Mouse (Mus musculus) G1E (cell line): ENCODE measurements around the gene Scrn1. TPM values are rescaled to one million over a fixed set of nuclear protein-coding genes. Genes with fewer than 3 reads are reported as not detected.

Source experiments
- ATAC-seq: 2 replicates; pipeline ENCODE4 v1.8.0; 2016; ENCODE audit warnings: mild to moderate bottlenecking; ENCODE audit not compliant: insufficient number of reproducible peaks, poor library complexity, low FRiP score, severe bottlenecking; ENCODE audit errors: extremely low read depth
- DNase-seq: peaks from one replicate; pipeline ENCODE4 v3.0.0; 2012; ENCODE audit warnings: low spot score
- H3K27me3 ChIP-seq: 2 replicates; pipeline ENCODE4 v1.6.1; 2012; ENCODE audit warnings: mild to moderate bottlenecking, low read length, inconsistent platforms; ENCODE audit not compliant: insufficient read depth
- H3K36me3 ChIP-seq: replicated peaks from 2 replicates; pipeline ENCODE3; 2012; ENCODE audit warnings: mild to moderate bottlenecking, inconsistent platforms
- H3K4me1 ChIP-seq: 2 replicates; pipeline ENCODE4 v1.6.1; 2012; ENCODE audit warnings: low read depth, low read length, inconsistent platforms, mixed read lengths; ENCODE audit not compliant: insufficient read depth
- H3K4me3 ChIP-seq: 2 replicates; pipeline ENCODE4 v1.5.1; 2012; ENCODE audit warnings: low read depth, mild to moderate bottlenecking, inconsistent platforms, low read length, moderate library complexity, mixed read lengths
- H3K9me3 ChIP-seq: replicated peaks from 2 replicates; pipeline ENCODE4 v1.6.1; 2012; ENCODE audit warnings: inconsistent platforms
- CTCF ChIP-seq: IDR thresholded peaks from 2 replicates; pipeline ENCODE4 v1.5.1; 2012; ENCODE audit warnings: low read depth, low read length, inconsistent platforms, mixed read lengths
- GATA1 ChIP-seq: IDR thresholded peaks from 2 replicates; pipeline ENCODE4 v1.6.1; 2012; ENCODE audit warnings: borderline replicate concordance, low read length, inconsistent platforms, mixed read lengths
- GATA2 ChIP-seq: IDR thresholded peaks from 2 replicates; pipeline ENCODE4 v1.6.1; 2012; ENCODE audit warnings: low read depth, low read length, inconsistent platforms, borderline replicate concordance
- POLR2AphosphoS5 ChIP-seq: IDR thresholded peaks from 2 replicates; pipeline ENCODE4 v1.6.1; 2012; ENCODE audit warnings: low read depth, low read length, inconsistent platforms; ENCODE audit not compliant: insufficient replicate concordance
- TAL1 ChIP-seq: conservative IDR thresholded peaks from 2 replicates; pipeline ENCODE4 v1.6.1; 2012; ENCODE audit warnings: low read depth, low read length, inconsistent platforms, mixed read lengths
- polyA plus RNA-seq: library from polyadenylated mRNA; stranded (reverse); fragments of >175 nt; gene quantifications from 2 replicates; pipeline ENCODE4 v1.2.3, GENCODE M21; 2012
- total RNA-seq, 2 experiments: library from RNA; stranded (forward) in 1 of 2; stranded (reverse) in 1 of 2; fragments of 200-1000 nt in 1 of 2; fragments of >200 nt in 1 of 2; fragmentation: Nextera tagmentation in 1 of 2; gene quantifications; 2 replicates each; pipeline ENCODE4 v1.2.3; 2014 to 2017

The Scrn1 gene
- total and polyA plus RNA-seq, 3 experiments: 0.55 TPM; not detected in 2

DNA sequence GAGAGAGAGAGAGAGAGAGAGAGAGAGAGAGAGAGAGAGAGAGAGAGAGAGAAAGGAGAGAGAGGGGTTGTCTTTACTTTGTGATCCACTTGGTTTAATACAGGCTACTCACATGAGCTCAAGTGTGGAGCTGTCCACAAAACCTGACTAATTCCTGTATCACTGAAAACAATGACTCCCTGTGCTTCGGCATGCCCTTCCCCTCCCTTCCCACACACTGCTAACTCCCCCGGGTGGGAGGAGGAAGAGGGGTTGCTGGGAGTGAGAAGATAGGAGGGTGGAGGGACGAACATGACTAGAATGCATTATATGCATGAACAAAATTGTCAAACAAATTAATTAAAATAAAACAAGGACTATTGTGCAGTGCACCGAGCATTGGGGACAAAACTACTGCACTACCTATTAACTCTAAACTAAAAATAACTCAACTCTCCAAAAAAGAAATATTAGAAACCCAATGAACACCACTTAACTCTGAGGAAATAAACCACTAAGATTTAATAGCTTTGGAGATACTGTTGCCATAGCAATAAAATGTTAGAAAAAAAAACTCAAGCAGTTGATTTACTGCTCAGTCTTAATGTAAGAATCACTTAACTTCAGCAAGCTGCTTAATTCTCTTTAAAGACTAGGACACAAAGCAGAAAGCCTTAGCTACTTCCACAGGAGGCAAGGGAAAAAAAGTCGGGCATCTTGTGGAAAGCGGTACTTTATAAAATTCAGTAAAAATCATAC is 7.1 kb upstream of the Scrn1 start:
- DNase-seq (no peak), ATAC-seq (no peak)

DNA sequence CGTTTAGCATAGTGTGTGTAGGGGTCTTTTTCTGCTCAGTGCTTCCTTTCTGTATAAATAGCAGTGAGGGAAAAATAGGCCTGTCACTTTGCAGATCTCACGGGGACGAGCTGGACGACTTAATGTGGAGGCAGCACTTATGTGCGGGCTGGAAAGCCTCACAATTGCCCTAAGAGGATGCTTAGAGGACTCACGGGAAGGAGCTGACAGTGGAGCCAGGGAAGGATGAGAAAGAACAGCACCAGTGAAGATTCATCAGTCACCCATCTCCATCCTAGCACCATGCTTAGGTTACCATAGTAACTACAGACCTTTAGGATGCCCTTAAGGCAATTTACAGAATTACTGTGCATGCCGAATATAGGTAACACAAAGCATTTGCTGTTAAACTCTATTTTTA is 3.5 kb upstream of the Scrn1 start:
- ATAC-seq: no peak

More for the DNA sequence above, 7.1 kb upstream of the Scrn1 start:
- Histone ChIP-seq H3K4me1 (no peaks in the 10 kb centered on the region), H3K36me3 (no peaks in the 10 kb centered on the region), H3K27me3 (peaks cover 8% of the 10 kb centered on the region), H3K9me3 (no peaks in the 10 kb centered on the region), H3K4me3 (no peak overlapping the region)
- TF ChIP-seq CTCF (no peak), TAL1 (no peak), GATA1 (no peak), GATA2 (no peak), POLR2AphosphoS5 (no peak)

DNA sequence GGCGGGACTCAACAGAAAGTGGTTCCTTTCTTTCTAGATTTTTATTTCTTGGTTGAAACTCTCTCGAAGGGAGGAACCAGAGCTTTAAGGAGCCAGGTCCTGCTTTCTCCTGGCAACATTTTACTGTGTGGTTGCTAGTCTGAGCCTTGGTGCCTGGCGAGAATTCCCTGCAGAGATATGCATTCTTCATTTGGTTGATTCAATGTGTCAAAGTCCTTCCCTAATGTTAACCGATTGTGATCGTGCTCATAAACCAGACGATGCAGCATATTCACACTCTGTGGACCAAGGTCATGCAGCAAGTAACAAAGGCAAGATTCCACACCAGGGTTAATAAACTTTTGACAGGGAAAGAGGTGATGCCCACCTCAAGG is 244 bp upstream of the Scrn1 start:
- TF ChIP-seq POLR2AphosphoS5: no peak
- TF ChIP-seq TAL1: no peak
- no peak for TF ChIP-seq GATA1
- no peak for TF ChIP-seq GATA2
- no peak for TF ChIP-seq CTCF
- DNase-seq (no peak), ATAC-seq (no peak)
- no peaks in the 10 kb centered on the region for H3K36me3 ChIP-seq
- no peaks in the 10 kb centered on the region for H3K4me1 ChIP-seq
- H3K27me3 ChIP-seq: peaks cover 7% of the 10 kb centered on the region; the same call in 1 of the 2 replicates
- H3K4me3 ChIP-seq: no peak overlapping the region
- H3K9me3 ChIP-seq: no peaks in the 10 kb centered on the region

More for the DNA sequence above, 3.5 kb upstream of the Scrn1 start:
- no peak for DNase-seq
- H3K9me3 ChIP-seq: no peaks in the 10 kb centered on the region
- TF ChIP-seq GATA1 (no peak), CTCF (no peak), TAL1 (no peak), POLR2AphosphoS5 (no peak), GATA2 (no peak)
- H3K36me3 ChIP-seq: no peaks in the 10 kb centered on the region
- no peak overlapping the region for H3K4me3 ChIP-seq
- peaks cover 7% of the 10 kb centered on the region for H3K27me3 ChIP-seq
- H3K4me1 ChIP-seq: no peaks in the 10 kb centered on the region

DNA sequence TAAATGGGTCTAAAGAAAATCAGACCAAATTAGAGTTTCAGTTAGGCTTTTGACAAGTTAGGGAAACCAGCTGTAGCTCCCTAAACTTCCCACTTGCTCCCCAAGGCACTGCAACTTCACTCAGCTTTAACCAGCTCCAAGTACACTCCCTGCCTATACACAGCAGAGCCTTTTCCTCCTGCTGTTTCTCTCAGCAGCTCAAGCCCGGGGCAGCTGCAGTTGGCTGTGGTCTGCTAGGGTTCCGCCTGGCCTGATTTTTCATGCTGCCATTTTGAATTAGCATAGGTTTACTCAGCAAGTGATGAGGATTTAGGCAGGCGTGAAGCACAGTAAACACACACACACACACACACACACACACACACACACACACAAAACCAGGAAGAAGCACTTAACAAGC is 1.3 kb downstream of the Scrn1 start:
- TF ChIP-seq TAL1 (no peak), CTCF (no peak), GATA1 (no peak), GATA2 (no peak), POLR2AphosphoS5 (no peak)
- Histone ChIP-seq H3K9me3 (no peaks in the 10 kb centered on the region), H3K36me3 (no peaks in the 10 kb centered on the region), H3K4me3 (no peak overlapping the region), H3K27me3 (peaks cover 7% of the 10 kb centered on the region; the same call in 1 of the 2 replicates), H3K4me1 (no peaks in the 10 kb centered on the region)
- DNase-seq (no peak), ATAC-seq (no peak)

DNA sequence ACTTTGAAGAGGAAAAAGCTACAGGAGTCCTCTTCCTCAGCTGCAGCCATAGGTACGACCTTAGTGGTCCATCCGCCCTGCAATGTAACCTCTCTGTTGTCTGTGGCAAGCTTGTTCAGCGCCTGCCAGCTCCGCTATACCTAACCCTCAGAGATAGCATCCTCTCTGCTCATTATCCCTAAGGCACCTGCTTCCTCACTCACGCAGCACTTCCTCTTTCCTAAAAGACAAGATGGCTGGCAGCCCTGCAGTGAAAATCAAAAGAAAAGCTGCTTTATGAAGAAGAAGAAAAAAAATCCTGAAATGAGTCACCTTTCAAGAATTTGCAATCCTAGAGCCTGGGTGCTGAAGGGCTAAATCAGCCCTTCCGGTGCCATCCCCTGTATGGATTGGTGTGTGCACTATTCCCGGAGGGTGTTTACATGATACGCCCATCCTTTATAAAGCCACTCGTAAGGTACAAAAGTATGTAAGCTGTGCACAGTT is 1.7 kb downstream of the Scrn1 start:
- ATAC-seq: no peak
- H3K36me3 ChIP-seq: no peaks in the 10 kb centered on the region
- TF ChIP-seq POLR2AphosphoS5 (no peak), GATA1 (no peak), CTCF (no peak), GATA2 (no peak), TAL1 (no peak)
- H3K9me3 ChIP-seq: no peaks in the 10 kb centered on the region
- DNase-seq: no peak
- no peak overlapping the region for H3K4me3 ChIP-seq
- H3K27me3 ChIP-seq: peaks cover 7% of the 10 kb centered on the region; the same call in 1 of the 2 replicates
- no peaks in the 10 kb centered on the region for H3K4me1 ChIP-seq

DNA sequence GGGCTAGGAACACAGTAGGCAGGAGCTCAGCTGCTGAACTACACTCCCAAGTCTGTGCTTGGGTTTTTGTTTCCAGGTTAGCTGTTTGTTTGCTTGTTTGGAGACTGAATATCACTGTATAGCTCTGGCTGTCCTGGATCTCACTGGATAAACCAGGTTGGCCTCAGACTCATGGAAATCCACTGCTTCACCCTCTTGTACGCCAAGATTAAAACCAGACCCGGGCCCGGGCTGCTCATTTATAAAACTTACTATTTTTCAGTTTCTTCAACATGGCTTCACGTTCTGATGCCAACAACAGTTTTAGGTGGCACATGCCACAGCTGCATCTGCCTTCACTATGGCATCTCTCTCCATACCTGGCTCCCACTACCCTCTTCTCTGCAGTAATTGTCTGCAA is 2.7 kb downstream of the Scrn1 start:
- ATAC-seq: no peak
- no peak for TF ChIP-seq CTCF
- no peak for TF ChIP-seq GATA2
- no peak for TF ChIP-seq TAL1
- no peak for TF ChIP-seq POLR2AphosphoS5
- TF ChIP-seq GATA1: no peak

More for the DNA sequence above, 2.7 kb downstream of the Scrn1 start:
- Histone ChIP-seq H3K36me3 (no peaks in the 10 kb centered on the region), H3K4me1 (no peaks in the 10 kb centered on the region), H3K9me3 (no peaks in the 10 kb centered on the region), H3K4me3 (no peak overlapping the region), H3K27me3 (peaks cover 7% of the 10 kb centered on the region; the same call in 1 of the 2 replicates)
- DNase-seq: no peak
